Mouse (Mus musculus) liver, embryonic 16.5 days (tissue): ENCODE results near the gene Sgpl1. TPM values are rescaled to one million over a fixed set of nuclear protein-coding genes. Genes with fewer than 3 reads are reported as not detected.

Experiments
- microRNA-seq: library from miRNA; unstranded; fragments of <30 nt; microRNA quantifications from one replicate; pipeline ENCODE4, GENCODE M21; 2016
- polyA plus RNA-seq: library from polyadenylated mRNA; unstranded; fragments of >200 nt; fragmentation: Nextera tagmentation; extraction: Ambion mirVana; gene quantifications from 2 replicates; pipeline ENCODE4 v1.2.1, GENCODE M21; 2015

The Sgpl1 gene
- polyA plus RNA-seq, 1 experiment from 2014 or later: 22.0 TPM

Small RNAs within 50 kb of the gene (microRNA-seq; reads per million reads assigned to microRNA genes)
- gene Gm44308: not detected

Other genes starting within 250 kb of the Sgpl1 start
- gene Pcbd1, start 58.4 kb downstream of the Sgpl1 start, polyA plus RNA-seq: 210 and 223 TPM in 2 replicates
- not detected in 2 replicates for gene Tbata, start 24.3 kb upstream of the Sgpl1 start, polyA plus RNA-seq
- 0.23 and 0.40 TPM in 2 replicates for gene Adamts14, start 125.7 kb upstream of the Sgpl1 start, polyA plus RNA-seq
- gene Prf1, start 150.1 kb upstream of the Sgpl1 start, polyA plus RNA-seq: 0.13 TPM in 1 of 2 replicates, not detected in the other
- 6.3 and 6.5 TPM in 2 replicates for gene Pald1, start 235.8 kb upstream of the Sgpl1 start, polyA plus RNA-seq